Mouse (Mus musculus): ENCODE measurements around the gene Gm5591. TPM values are rescaled to one million over a fixed set of nuclear protein-coding genes. Genes with fewer than 3 reads are reported as not detected.
"Not testable (repeated sequence)": the region's sequence is repeated elsewhere in the genome, so short reads cannot be mapped to it uniquely, and the experiment has no call there.

Gm5591 gene
- not detected in 2 replicates for polyA plus RNA-seq (2015; fragmentation: Nextera tagmentation; extraction: Ambion mirVana)

DNA sequence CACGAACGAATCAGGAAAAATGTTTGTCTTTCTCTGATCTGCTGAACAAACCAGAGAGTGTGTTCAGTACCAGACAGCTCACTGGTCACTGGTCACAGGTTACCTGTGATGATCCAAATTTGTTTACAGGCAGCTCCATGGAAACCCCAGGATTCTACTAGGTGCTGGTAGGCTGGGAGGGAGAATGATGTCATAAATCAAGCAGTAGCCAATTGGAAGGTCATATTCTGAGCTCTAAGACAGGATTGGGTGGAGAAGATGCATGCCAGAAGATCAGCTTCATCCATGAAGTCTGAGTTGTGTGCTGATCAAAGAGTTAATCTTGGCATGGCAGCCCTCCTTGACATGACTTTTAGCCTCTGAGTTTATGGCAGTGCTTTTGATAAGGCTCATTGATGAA is at the start of gene Gm5591:
Gm5591 (minus strand) TSS at position 101 of the 400 bp plus-strand sequence.
- not testable (repeated sequence) for DNase-seq (ENCODE audit: low spot score)

DNA sequence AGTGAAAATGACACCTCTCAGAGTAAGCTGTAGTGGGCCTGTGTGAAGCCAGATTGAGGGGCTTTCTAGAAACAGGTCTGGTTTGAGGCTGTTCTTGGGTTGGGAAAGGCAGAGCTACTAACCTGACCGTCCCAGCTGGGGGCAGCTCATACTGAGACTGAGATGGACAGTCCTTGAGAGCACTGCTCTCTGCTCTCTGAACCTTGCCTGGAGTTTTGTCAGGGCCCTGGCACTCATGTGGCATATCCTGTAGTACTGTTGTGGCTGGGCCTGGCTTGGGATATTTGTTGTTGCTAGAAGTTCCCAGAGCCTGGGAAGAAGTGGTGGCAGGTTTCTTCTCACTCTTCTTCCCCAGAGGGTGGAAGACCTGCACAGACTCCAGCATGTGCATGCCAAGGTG is 39.5 kb downstream of the Gm5591 start:
- DNase-seq (ENCODE audit: low spot score), result not testable (repeated sequence)

Data from thymus, postnatal 0 days (tissue).